ENCODE assay signal across 23 mouse cellular contexts in the genomic region with DNA sequence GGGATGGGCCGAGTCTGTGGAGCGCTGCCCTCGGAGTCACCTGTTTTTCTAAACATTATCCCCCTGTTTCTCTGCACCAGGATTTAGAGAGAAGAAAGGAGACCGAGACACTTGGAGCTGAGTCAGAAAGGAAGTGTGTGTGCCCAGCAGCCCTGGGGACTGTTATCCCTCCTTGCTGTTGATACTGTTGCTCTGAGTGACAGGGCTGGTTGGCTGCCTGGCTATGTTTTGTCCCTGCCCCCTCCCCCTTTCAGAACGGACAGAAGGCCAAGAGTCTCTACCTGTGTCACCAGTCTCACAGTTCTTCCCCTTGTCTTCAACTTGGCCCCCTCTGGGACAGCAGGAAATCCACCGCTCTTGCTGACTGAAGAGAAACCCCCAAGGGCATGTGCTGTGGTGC.
A peak's percentile ranks its signal among the peaks of the same experiment; 100 is the strongest.
DNase-seq lines count a peak whose midpoint lies in the region; ATAC-seq and TF ChIP-seq lines count a peak whose summit lies in the region.
"Had no signal": no experiment of that assay in that cellular context is flagged by ENCODE, and none has a peak within 500 bp of the region (broad histone marks: within the 10 kb centered on the region; RNA-seq: fewer than 3 reads in every experiment).

No protein-coding gene starts in this region.

- no peak overlapping the region for H3K4me3 ChIP-seq in testis, adult 2 months (ENCODE audit: control insufficient read depth, low read depth, low read length)
- no peak overlapping the region for H3K4me3 ChIP-seq in heart, embryonic 15.5 days
- H3K4me3 ChIP-seq: embryonic facial prominence, embryonic 13.5 days; erythroblast, embryonic 14.5 days; forebrain, embryonic 13.5 days; hindbrain, embryonic 12.5 days; left cerebral cortex, adult 2 months had no signal

- TF ChIP-seq POLR2A in testis, adult 2 months (IDR thresholded peaks at IDR 0.05; ENCODE audit: control insufficient read depth, low read depth, low read length) = no peak

- H3K4me1 ChIP-seq in testis, adult 2 months (ENCODE audit: control insufficient read depth, insufficient read depth, low read length) = no peaks in the 10 kb centered on the region; the same call in 1 of the 2 replicates
- peaks cover 43% of the 10 kb centered on the region for H3K4me1 ChIP-seq in heart, embryonic 15.5 days (replicated peaks)
- H3K4me1 ChIP-seq: forebrain, embryonic 13.5 days had no signal

- no peaks in the 10 kb centered on the region for H3K27me3 ChIP-seq in testis, adult 2 months (ENCODE audit: control insufficient read depth, insufficient read depth, low read length)
- no peaks in the 10 kb centered on the region for H3K27me3 ChIP-seq in heart, embryonic 15.5 days
- H3K27me3 ChIP-seq: forebrain, embryonic 13.5 days; Patski had no signal

- H3K9me3 ChIP-seq in heart, embryonic 15.5 days (replicated peaks) = no peaks in the 10 kb centered on the region
- H3K9me3 ChIP-seq: embryonic facial prominence, embryonic 13.5 days; forebrain, embryonic 13.5 days; hindbrain, embryonic 12.5 days had no signal

- H3K27ac ChIP-seq in testis, adult 2 months (ENCODE audit: control insufficient read depth, insufficient read depth, low read depth, low read length) = peak overlapping the region; percentile 7; the same call in 1 of the 2 replicates
- H3K27ac ChIP-seq in heart, embryonic 15.5 days = peak overlapping the region; percentile 18
- H3K27ac ChIP-seq: embryonic facial prominence, embryonic 13.5 days; forebrain, embryonic 13.5 days; hindbrain, embryonic 12.5 days; left cerebral cortex, adult 2 months; liver, embryonic 14.5 days had no signal

- no peak for TF ChIP-seq CTCF in testis, adult 2 months (IDR thresholded peaks at IDR 0.05; ENCODE audit: control insufficient read depth, insufficient read depth, insufficient replicate concordance, low read depth, low read length)

- 0 out of 2 replicates have a peak, but pooled peaks have one; percentile 42 for ATAC-seq in heart, embryonic 15.5 days (replicated peaks; ENCODE audit: insufficient number of reproducible peaks, insufficient read depth, low FRiP score, low read depth)
- ATAC-seq: CD4-positive, CD25-positive, alpha-beta regulatory T cell, adult 4 months; forebrain, embryonic 13.5 days; Patski had no signal

- H3K4me2 ChIP-seq in heart, embryonic 15.5 days = no peak overlapping the region
- H3K4me2 ChIP-seq: forebrain, embryonic 13.5 days; hindbrain, embryonic 12.5 days; lung, embryonic 14.5 days; midbrain, embryonic 11.5 days had no signal

- peak; percentile 93 for DNase-seq in heart, adult 11 months
- DNase-seq in heart, adult 8-10 months (ENCODE audit: low spot score) = no peak
- DNase-seq in testis, postnatal 14 days (ENCODE audit: low spot score) = no peak
- no peak for DNase-seq in spleen, postnatal 14 days (ENCODE audit: low spot score in 2 of 2)
- DNase-seq in lung, postnatal 4 days = no peak
- DNase-seq in gastrocnemius, postnatal 14 days = no peak
- DNase-seq: adrenal gland, adult 8-10 months; cerebellum, adult 18-20 months; kidney, adult 2 months; kidney, postnatal 10 days; thymus, postnatal 14 days had no signal

- no peak overlapping the region for H3K9ac ChIP-seq in heart, embryonic 15.5 days
- H3K9ac ChIP-seq: embryonic facial prominence, embryonic 13.5 days; forebrain, embryonic 13.5 days; hindbrain, embryonic 12.5 days; liver, embryonic 14.5 days; lung, embryonic 14.5 days had no signal

- intact Hi-C loops in gastrocnemius, postnatal 14 days (cut with DNase I; ENCODE audit: low total_unique reads) = no loop called here

- no peaks in the 10 kb centered on the region for H3K36me3 ChIP-seq in testis, adult 2 months (ENCODE audit: control insufficient read depth, insufficient read depth, low read length)
- no peaks in the 10 kb centered on the region for H3K36me3 ChIP-seq in heart, embryonic 15.5 days
- H3K36me3 ChIP-seq: embryonic facial prominence, embryonic 13.5 days; hindbrain, embryonic 12.5 days had no signal

- WGBS in heart, embryonic 15.5 days = 39% methylated on average over 6 of the region's 6 CpGs
